Mouse (Mus musculus) thymus, adult 2 months (tissue): ENCODE measurements around the gene Fggy. TPM values are rescaled to one million over a fixed set of nuclear protein-coding genes. Genes with fewer than 3 reads are reported as not detected.

Source experiments
- DNase-seq: peaks from one replicate; pipeline ENCODE4 v3.0.0; 2021
- H3K27ac ChIP-seq: fragments of 200-500 bp; 2 replicates; pipeline ENCODE4 v1.5.1; 2012; ENCODE audit warnings: low read length, control low read depth; ENCODE audit not compliant: control insufficient read depth, insufficient read depth
- H3K27me3 ChIP-seq: fragments of 200-500 bp; 2 replicates; pipeline ENCODE4 v1.6.1; 2012; ENCODE audit warnings: mild to moderate bottlenecking, low read length, moderate library complexity, mixed read lengths; ENCODE audit not compliant: control insufficient read depth, insufficient read depth
- H3K36me3 ChIP-seq: fragments of 200-500 bp; 2 replicates; pipeline ENCODE4 v1.6.1; 2012; ENCODE audit warnings: mild to moderate bottlenecking, low read length, moderate library complexity; ENCODE audit not compliant: control insufficient read depth, insufficient read depth
- H3K4me1 ChIP-seq: fragments of 200-500 bp; replicated peaks from 2 replicates; pipeline ENCODE4 v1.6.1; 2012; ENCODE audit warnings: low read length; ENCODE audit not compliant: control insufficient read depth, insufficient read depth
- H3K4me3 ChIP-seq: fragments of 200-500 bp; 2 replicates; pipeline ENCODE4 v1.5.1; 2012; ENCODE audit warnings: mild to moderate bottlenecking, low read length, control low read depth, moderate library complexity; ENCODE audit not compliant: control insufficient read depth, insufficient read depth
- CTCF ChIP-seq: fragments of 200-500 bp; IDR thresholded peaks from 2 replicates; pipeline ENCODE4 v1.5.1; 2012; ENCODE audit warnings: mild to moderate bottlenecking, control low read depth, low read length, moderate library complexity, borderline replicate concordance; ENCODE audit not compliant: control insufficient read depth, poor library complexity, insufficient read depth; ENCODE audit errors: extremely low read depth
- POLR2A ChIP-seq: fragments of 200-500 bp; IDR thresholded peaks from 2 replicates; pipeline ENCODE4 v1.6.1; 2012; ENCODE audit warnings: mild to moderate bottlenecking, low read length, control low read depth, moderate library complexity; ENCODE audit not compliant: control insufficient read depth, poor library complexity, insufficient read depth; ENCODE audit errors: extremely low read depth
- WGBS: fragments of 180-500 bp; shearing (Covaris S2); methylation state at CpG from one replicate; pipeline ENCODE4 v1.1.7; 2018; 5-methylcytosine and 5-hydroxymethylcytosine counted together
- polyA plus RNA-seq: library from polyadenylated mRNA; depleted of rRNA; stranded (reverse); fragments of >200 nt; gene quantifications from 2 replicates; pipeline ENCODE4 v1.2.3, GENCODE M21; 2012

Fggy gene
- polyA plus RNA-seq, 1 experiment: 4.4 TPM

DNA sequence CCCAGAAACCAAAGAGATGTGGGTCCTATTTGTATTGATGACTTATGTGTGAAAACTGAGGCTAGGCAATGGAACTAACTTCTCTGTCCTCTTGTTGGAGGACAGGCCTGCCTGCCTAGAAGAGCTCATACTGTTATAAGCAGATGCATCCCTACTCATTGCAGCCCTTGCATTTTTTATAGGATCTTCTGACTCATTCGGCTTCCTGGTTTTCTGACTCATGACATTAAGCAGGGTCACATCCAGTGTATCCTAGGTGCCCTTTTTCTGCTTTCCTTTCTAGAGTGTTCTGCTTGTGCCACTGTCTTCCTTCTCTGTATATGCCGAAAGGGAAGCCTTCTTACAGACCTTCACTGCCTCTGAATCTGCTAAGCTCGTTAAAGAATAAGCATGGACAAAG, 158.8 kb downstream of the Fggy start:
- H3K27ac ChIP-seq: no peak overlapping the region
- DNase-seq: no peak
- WGBS: 91% methylated on average over 3 of the region's 3 CpGs
- H3K27me3 ChIP-seq: no peaks in the 10 kb centered on the region
- TF ChIP-seq POLR2A (no peak), CTCF (no peak)
- H3K36me3 ChIP-seq: no peaks in the 10 kb centered on the region
- no peaks in the 10 kb centered on the region for H3K4me1 ChIP-seq
- no peak overlapping the region for H3K4me3 ChIP-seq

DNA sequence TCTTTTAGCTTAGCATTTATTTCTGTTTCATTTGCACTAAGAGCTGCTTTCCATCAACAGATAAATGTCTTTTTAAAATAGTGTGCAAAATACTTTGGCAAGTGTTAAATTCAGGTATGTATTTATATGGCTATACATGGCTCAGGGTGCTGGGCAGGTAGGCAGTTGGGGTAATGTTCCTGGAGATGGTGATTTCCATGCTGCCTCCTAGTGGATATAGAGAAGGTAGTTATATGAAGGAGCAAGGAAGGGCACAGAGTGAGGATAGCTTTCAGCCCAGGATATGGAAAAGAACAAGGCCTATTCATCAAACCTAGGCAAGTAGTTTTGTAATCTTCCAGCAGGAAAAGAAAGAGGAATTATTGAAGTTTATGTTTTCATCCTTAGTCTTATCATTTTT, 166.3 kb downstream of the Fggy start:
- DNase-seq: no peak
- Histone ChIP-seq H3K36me3 (no peaks in the 10 kb centered on the region), H3K4me1 (no peaks in the 10 kb centered on the region), H3K4me3 (no peak overlapping the region), H3K27ac (no peak overlapping the region), H3K27me3 (no peaks in the 10 kb centered on the region)
- TF ChIP-seq CTCF (no peak), POLR2A (no peak)

DNA sequence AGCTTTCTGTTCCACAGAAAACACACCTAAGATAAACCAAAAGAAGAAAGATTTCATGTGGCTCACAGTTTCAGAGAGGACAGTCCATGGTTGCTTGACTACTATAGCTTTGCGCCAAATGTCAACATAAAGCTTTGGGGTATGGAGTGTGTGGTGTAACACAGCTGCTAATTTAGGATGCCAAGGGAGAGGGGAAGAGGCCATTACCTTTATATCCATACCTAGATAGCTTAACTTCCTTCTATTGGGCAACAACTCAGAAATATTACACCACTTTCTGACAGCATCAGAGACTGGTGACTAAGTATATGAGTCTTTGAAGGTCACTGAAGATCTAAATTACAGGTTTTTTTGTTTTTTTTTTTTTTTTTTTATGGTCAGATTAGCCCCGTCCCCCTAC, 169.1 kb downstream of the Fggy start:
- no peak overlapping the region for H3K4me3 ChIP-seq
- DNase-seq: no peak
- no peaks in the 10 kb centered on the region for H3K27me3 ChIP-seq
- no peak overlapping the region for H3K27ac ChIP-seq
- WGBS: 93% methylated on average over 2 of the region's 2 CpGs
- TF ChIP-seq POLR2A (no peak), CTCF (no peak)
- H3K4me1 ChIP-seq: no peaks in the 10 kb centered on the region
- H3K36me3 ChIP-seq: no peaks in the 10 kb centered on the region

DNA sequence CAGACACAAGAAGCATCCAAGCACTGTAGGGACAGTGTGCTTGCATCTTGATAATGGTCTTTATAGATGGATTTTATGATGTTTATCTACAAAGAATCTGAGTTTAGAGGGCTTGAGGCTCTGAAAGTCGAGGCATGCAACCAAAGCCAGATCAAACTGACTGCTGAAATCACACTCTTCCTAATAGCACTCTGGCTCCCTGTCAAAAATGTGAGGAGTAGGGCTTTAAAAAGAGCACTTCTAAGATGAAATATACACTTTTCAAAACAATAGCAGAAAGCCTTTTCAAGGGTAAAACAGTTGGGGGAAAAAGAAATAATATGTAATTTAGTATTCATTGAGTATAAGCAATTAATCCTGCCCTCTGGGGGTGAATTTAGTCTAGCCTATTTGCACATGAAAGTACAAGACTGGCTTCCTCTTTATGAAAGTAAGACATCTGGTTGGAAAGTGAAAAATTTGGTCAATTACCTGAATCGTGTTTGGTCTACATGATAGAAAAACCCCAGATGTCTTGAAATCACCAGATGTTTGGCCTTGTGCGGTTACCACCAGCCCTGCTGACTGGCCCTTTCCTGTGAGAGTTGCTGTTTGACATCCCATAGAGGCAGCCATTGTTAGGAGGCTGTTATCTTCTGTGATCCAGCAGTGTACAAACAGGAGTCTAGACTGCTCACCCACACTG, 172.0 kb downstream of the Fggy start:
- no peaks in the 10 kb centered on the region for H3K27me3 ChIP-seq
- H3K36me3 ChIP-seq: no peaks in the 10 kb centered on the region
- no peak overlapping the region for H3K4me3 ChIP-seq
- no peak for DNase-seq
- H3K4me1 ChIP-seq: no peaks in the 10 kb centered on the region
- no peak for TF ChIP-seq POLR2A
- no peak for TF ChIP-seq CTCF
- 46% methylated on average over 3 of the region's 3 CpGs for WGBS
- H3K27ac ChIP-seq: no peak overlapping the region

DNA sequence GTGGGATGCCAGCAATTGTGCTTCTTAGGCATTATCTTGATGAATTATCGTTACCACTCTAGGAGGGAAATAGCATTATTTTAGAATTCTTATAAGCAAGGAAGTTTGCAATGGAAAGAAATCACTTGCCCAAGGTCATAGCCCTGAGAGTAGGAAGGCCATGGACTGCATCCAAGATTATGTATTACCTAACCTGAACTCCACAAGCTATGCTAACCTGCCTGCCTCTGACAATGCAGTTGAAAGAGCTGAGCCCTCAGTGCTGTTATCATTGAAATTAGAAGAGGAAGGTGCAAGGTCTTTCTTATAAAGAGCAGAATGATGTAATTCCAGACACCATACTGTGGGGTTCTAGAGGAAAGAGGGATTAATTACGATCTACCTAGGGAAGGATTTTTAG, 173.8 kb downstream of the Fggy start:
- TF ChIP-seq CTCF: no peak
- no peak for TF ChIP-seq POLR2A
- Histone ChIP-seq H3K4me1 (no peaks in the 10 kb centered on the region), H3K27me3 (no peaks in the 10 kb centered on the region), H3K4me3 (no peak overlapping the region), H3K36me3 (no peaks in the 10 kb centered on the region), H3K27ac (no peak overlapping the region)
- WGBS: 94% methylated on average over 2 of the region's 2 CpGs
- DNase-seq: no peak

DNA sequence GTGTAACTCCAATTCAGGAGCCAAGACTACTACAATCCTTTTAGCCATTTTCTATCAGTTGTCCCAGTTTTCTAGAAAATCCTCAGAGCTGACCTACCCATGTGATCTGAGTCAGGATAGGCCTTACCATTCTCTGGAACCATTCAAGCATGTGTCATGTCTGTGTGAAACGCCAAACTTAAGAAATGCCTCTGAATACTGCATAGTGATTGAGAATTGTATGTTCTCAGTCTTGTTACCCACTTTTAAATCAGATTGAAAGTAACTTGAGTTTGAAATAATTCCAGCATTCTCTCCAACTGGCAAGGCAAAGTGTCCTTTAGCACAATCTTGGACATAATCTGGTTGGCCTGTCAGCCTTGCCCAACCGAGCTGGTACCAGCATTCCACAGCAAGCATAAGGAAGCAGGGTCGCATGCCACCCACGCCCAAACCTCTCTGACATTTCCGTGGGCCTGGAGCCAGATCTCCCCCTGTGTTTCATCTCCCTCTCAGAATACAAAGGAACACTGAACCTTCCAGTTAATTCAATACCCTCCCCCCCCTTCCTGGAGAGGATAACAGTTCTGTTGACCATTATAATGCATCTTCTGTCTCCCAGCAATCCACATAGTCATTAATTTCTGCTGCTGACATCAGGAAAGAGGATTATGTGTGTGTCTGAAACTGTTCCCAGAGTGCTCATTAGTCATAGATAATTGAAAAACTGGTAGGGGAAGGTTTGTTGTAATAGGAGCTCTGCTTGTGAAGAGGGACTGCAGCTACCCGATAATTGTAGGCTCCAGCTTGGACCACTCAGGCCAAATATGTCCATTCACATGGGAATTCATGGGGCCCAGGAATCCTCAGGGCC, 176.3 kb downstream of the Fggy start:
- WGBS: 93% methylated on average over 6 of the region's 6 CpGs
- no peak for DNase-seq
- Histone ChIP-seq H3K27ac (no peak overlapping the region), H3K4me1 (no peaks in the 10 kb centered on the region), H3K4me3 (no peak overlapping the region), H3K27me3 (no peaks in the 10 kb centered on the region), H3K36me3 (no peaks in the 10 kb centered on the region)
- TF ChIP-seq CTCF: no peak
- TF ChIP-seq POLR2A: no peak
